Comparison of ENCODE assay signal across 21 mouse cellular contexts in genomic region chr14:55554635-55555034, GRCm38 (mm10). TPM values are rescaled to one million over a fixed set of nuclear protein-coding genes. Genes with fewer than 3 reads are reported as not detected.
DNase-seq lines count a peak whose midpoint lies in the region; TF ChIP-seq lines count a peak whose summit lies in the region.
"Had no signal": no experiment of that assay in that cellular context is flagged by ENCODE, and none has a peak within 500 bp of the region (broad histone marks: within the 10 kb centered on the region; RNA-seq: fewer than 3 reads in every experiment).

No protein-coding gene starts in this region.

- H3K36me3 ChIP-seq in ES-E14 (ENCODE audit: control insufficient read depth, insufficient read depth, low read length, poor library complexity, severe bottlenecking) (no peaks in the 10 kb centered on the region), myocyte (ENCODE audit: control insufficient read depth, insufficient read depth) (peaks cover 9% of the 10 kb centered on the region)
- H3K36me3 ChIP-seq: embryonic facial prominence, embryonic 10.5 days; forebrain, embryonic 15.5 days; hindbrain, embryonic 15.5 days had no signal

- no peak overlapping the region for H3K9ac ChIP-seq in ES-E14 (ENCODE audit: insufficient read depth, low read depth, low read length, poor library complexity, severe bottlenecking)
- H3K9ac ChIP-seq: forebrain, embryonic 15.5 days; heart, embryonic 12.5 days; hindbrain, embryonic 15.5 days had no signal

- H3K79me2 ChIP-seq in myocyte (ENCODE audit: control insufficient read depth, insufficient read depth), result no peaks in the 10 kb centered on the region

- in situ Hi-C loops in ES-E14 (cut with MboI; ENCODE audit: low sequenced_read_pairs in 2 of 2, unreplicated experiment in 2 of 2), result no loop called here

- H3K4me3 ChIP-seq in ES-E14 (ENCODE audit: insufficient read depth in 1 of 2, low read depth in 1 of 2, low read length in 2 of 2, poor library complexity in 1 of 2, severe bottlenecking in 1 of 2), result no peak overlapping the region
- H3K4me3 ChIP-seq in myocyte, result no peak overlapping the region
- H3K4me3 ChIP-seq: embryonic facial prominence, embryonic 10.5 days; erythroblast, embryonic 14.5 days; forebrain, embryonic 15.5 days; heart, adult 2 months; heart, embryonic 12.5 days; hindbrain, embryonic 15.5 days had no signal

- H3ac ChIP-seq in myocyte (ENCODE audit: control insufficient read depth, insufficient read length), result no peak overlapping the region

- no peak overlapping the region for H3K27ac ChIP-seq in ES-E14 (ENCODE audit: insufficient read depth, low read depth, low read length, poor library complexity, severe bottlenecking)
- H3K27ac ChIP-seq: embryonic facial prominence, embryonic 10.5 days; forebrain, embryonic 15.5 days; heart, adult 2 months; hindbrain, embryonic 15.5 days had no signal

- H3K4me2 ChIP-seq in myocyte (ENCODE audit: low read depth), result no peak overlapping the region
- H3K4me2 ChIP-seq: forebrain, embryonic 15.5 days; heart, embryonic 12.5 days; hindbrain, embryonic 15.5 days had no signal

- no peak for TF ChIP-seq POLR2A in myocyte (IDR thresholded peaks at IDR 0.05; ENCODE audit: insufficient read length, low read depth)

- peaks cover 8 to 11% of the 10 kb centered on the region in 2 experiments for H3K4me1 ChIP-seq in ES-E14 (ENCODE audit: control insufficient read depth in 2 of 2, insufficient read depth in 2 of 2, low read length in 2 of 2, poor library complexity in 1 of 2)

- no peaks in the 10 kb centered on the region for H3K9me3 ChIP-seq in ES-E14 (ENCODE audit: control insufficient read depth, insufficient read depth, low read depth, low read length)
- H3K9me3 ChIP-seq: embryonic facial prominence, embryonic 10.5 days; forebrain, embryonic 15.5 days; heart, embryonic 12.5 days; hindbrain, embryonic 15.5 days had no signal

- no peaks in the 10 kb centered on the region for H3K27me3 ChIP-seq in myocyte (ENCODE audit: control insufficient read depth, insufficient read depth, insufficient read length)
- H3K27me3 ChIP-seq: forebrain, embryonic 15.5 days; heart, embryonic 12.5 days; hindbrain, embryonic 15.5 days had no signal

- DNase-seq in ES-E14 (ENCODE audit: low read depth, low spot score) (no peak), R1 (ENCODE audit: low read depth, low spot score) (peak; percentile 53)
- no peak for DNase-seq in kidney, postnatal 4 days
- no peak for DNase-seq in heart, adult 8-10 months (ENCODE audit: low spot score)
- DNase-seq in frontal cortex, postnatal 25 days (ENCODE audit: low spot score in 2 of 2), result no peak
- DNase-seq: adrenal gland, postnatal 10 days; cerebellum, adult 18-20 months; cerebellum, adult 9-11 months; gastrocnemius, postnatal 14 days; heart, adult 2 months; kidney, adult 11 months had no signal

TF ChIP-seq in ES-E14, 5 proteins besides CTCF, POLR2A, EP300 and RAD21:
- TF ChIP-seq ZNF384 (IDR thresholded peaks at IDR 0.05; ENCODE audit: low read depth, low read length) (0 out of 2 replicates have a peak, but pooled peaks have one; percentile 22), ZC3H11A (IDR thresholded peaks at IDR 0.05; ENCODE audit: borderline replicate concordance, low read depth, low read length) (no peak)

TF ChIP-seq in myocyte, 11 proteins besides CTCF, POLR2A, EP300 and RAD21:
- peak; percentile 39 for TF ChIP-seq POLR2AphosphoS2 (IDR thresholded peaks at IDR 0.05; ENCODE audit: insufficient read length, low read depth)
- no peak for TF ChIP-seq MYOG (IDR thresholded peaks at IDR 0.05; ENCODE audit: control insufficient read depth in 1 of 3, insufficient read depth in 1 of 3, insufficient read length in 2 of 3, low read depth in 2 of 3)

RNA-seq across cellular contexts. Expression of gene Dcaf11, which starts 5.2 kb away (rescaled TPM):
- total RNA-seq in ES-E14 (2012; rRNA removed), result 17.5 and 28.8 TPM in 2 replicates
- 38.7 TPM for polyA plus RNA-seq in myocyte (2012; fragmentation: generic; extraction: Trizol)
- 100 to 1,000 TPM; 161 to 180 (median 166) TPM for total RNA-seq in heart, adult 8-10 months (2022)

RNA-seq across cellular contexts. Expression of gene A730061H03Rik, which starts 5.6 kb away (rescaled TPM):
- total RNA-seq in ES-E14 (2012; rRNA removed), result not detected in 2 replicates
- 0.48 TPM for polyA plus RNA-seq in myocyte (2012; fragmentation: generic; extraction: Trizol)
- not detected for total RNA-seq in heart, adult 8-10 months (2022)
- total RNA-seq: gastrocnemius, adult 18-20 months; gastrocnemius, postnatal 14 days; heart, adult 2 months had no signal
- polyA plus RNA-seq: embryonic facial prominence, embryonic 10.5 days; erythroblast, embryonic 14.5 days had no signal

RNA-seq across cellular contexts. Expression of gene Pck2, which starts 14.6 kb away (rescaled TPM):
- total RNA-seq in ES-E14 (2012; rRNA removed), result 28.5 and 108 TPM in 2 replicates
- 252 TPM for polyA plus RNA-seq in myocyte (2012; fragmentation: generic; extraction: Trizol)
- 10 to 100 TPM in 2 of 4 experiments, 1 to 10 TPM in 2; 6.6 to 12.5 (median 9.3) TPM for total RNA-seq in heart, adult 8-10 months (2022)

RNA-seq across cellular contexts. Expression of gene Fitm1, which starts 20.8 kb away (rescaled TPM):
- 0.71 and 1.6 TPM in 2 replicates for total RNA-seq in ES-E14 (2012; rRNA removed)
- polyA plus RNA-seq in myocyte (2012; fragmentation: generic; extraction: Trizol), result 12.8 TPM
- total RNA-seq in heart, adult 8-10 months (2022), result 100 to 1,000 TPM; 165 to 203 (median 175) TPM
- polyA plus RNA-seq: CD4-positive, CD25-positive, alpha-beta regulatory T cell, adult 4 months; erythroblast, embryonic 14.5 days; forebrain, embryonic 11.5 days; forebrain, embryonic 15.5 days; frontal cortex, adult 2 months had no signal

RNA-seq across cellular contexts. Expression of gene Psme1, which starts 23.3 kb away (rescaled TPM):
- 32.8 and 59.5 TPM in 2 replicates for total RNA-seq in ES-E14 (2012; rRNA removed)
- 81.7 TPM for polyA plus RNA-seq in myocyte (2012; fragmentation: generic; extraction: Trizol)
- 100 to 1,000 TPM; 273 to 297 (median 284) TPM for total RNA-seq in heart, adult 8-10 months (2022)
